Mouse (Mus musculus) neural tube, embryonic 12.5 days (tissue): ENCODE measurements around the gene Taf12. TPM values are rescaled to one million over a fixed set of nuclear protein-coding genes. Genes with fewer than 3 reads are reported as not detected.
A peak's percentile ranks its signal among the peaks of the same experiment; 100 is the strongest.

ENCODE experiments used
- ATAC-seq: fragments of 200-750 bp; cut with Nextera tagmentation; 2 replicates; pipeline ENCODE4 v1.8.0; 2017; ENCODE audit warnings: low read depth, mild to moderate bottlenecking, moderate TSS enrichment, moderate library complexity; ENCODE audit not compliant: low FRiP score
- H3K27ac ChIP-seq: fragments of 300-500 bp; sonication (generic); 2 replicates; pipeline ENCODE4 v1.5.1; 2016
- H3K27me3 ChIP-seq: fragments of 300-500 bp; sonication (generic); replicated peaks from 2 replicates; pipeline ENCODE4 v1.6.1; 2016; ENCODE audit warnings: mild to moderate bottlenecking
- H3K36me3 ChIP-seq: fragments of 300-500 bp; sonication (generic); 2 replicates; pipeline ENCODE4 v1.6.1; 2016; ENCODE audit warnings: mild to moderate bottlenecking
- H3K4me1 ChIP-seq: fragments of 300-500 bp; sonication (generic); 2 replicates; pipeline ENCODE4 v1.6.1; 2016
- H3K4me2 ChIP-seq: fragments of 300-500 bp; sonication (generic); replicated peaks from 2 replicates; pipeline ENCODE4 v1.6.1; 2016; ENCODE audit warnings: mild to moderate bottlenecking
- H3K4me3 ChIP-seq: fragments of 300-500 bp; sonication (generic); 2 replicates; pipeline ENCODE4 v1.5.1; 2016
- H3K9ac ChIP-seq: fragments of 300-500 bp; sonication (generic); 2 replicates; pipeline ENCODE4 v1.6.1; 2016; ENCODE audit warnings: mild to moderate bottlenecking
- H3K9me3 ChIP-seq: fragments of 300-500 bp; sonication (generic); 2 replicates; pipeline ENCODE4 v1.6.1; 2016; ENCODE audit warnings: mild to moderate bottlenecking
- WGBS: fragments of 180-500 bp; shearing (Covaris S2); methylation state at CpG from one replicate; pipeline ENCODE4 v1.1.7; 2016; 5-methylcytosine and 5-hydroxymethylcytosine counted together
- polyA plus RNA-seq: library from polyadenylated mRNA; unstranded; fragments of >200 nt; fragmentation: Nextera tagmentation; extraction: Ambion mirVana; gene quantifications from 2 replicates; pipeline ENCODE4 v1.2.1, GENCODE M21; 2016

Taf12 gene
- polyA plus RNA-seq, 1 experiment from 2014 or later, result 48.6 TPM

GRCm38 (mm10) chr4:132259248-132259647 is 14.9 kb upstream of the Taf12 start:
- no peak for ATAC-seq
- Histone ChIP-seq H3K4me3 (no peak overlapping the region), H3K9me3 (no peaks in the 10 kb centered on the region), H3K36me3 (0 out of 2 replicates have a peak, but pooled peaks cover 2% of the 10 kb centered on the region), H3K27ac (no peak overlapping the region), H3K4me2 (peak overlapping the region; percentile 71), H3K9ac (no peak overlapping the region), H3K4me1 (peaks cover 15% of the 10 kb centered on the region), H3K27me3 (no peaks in the 10 kb centered on the region)
- 87% methylated on average over 4 of the region's 4 CpGs for WGBS

GRCm38 (mm10) chr4:132260404-132261379 is 13.5 kb upstream of the Taf12 start:
- Histone ChIP-seq H3K4me3 (peak overlapping the region; percentile 91), H3K9ac (peak overlapping the region; percentile 97)
- ATAC-seq, result peak; percentile 61

GRCm38 (mm10) chr4:132261514-132262357 is 12.4 kb upstream of the Taf12 start, which contains the start of gene Gmeb1:
Gene Gmeb1 (minus strand): TSS chr4:132261602.
- Histone ChIP-seq H3K4me2 (peak within 1 kb of the TSS; percentile 71), H3K27me3 (no peaks in the 10 kb centered on the region), H3K4me1 (peaks cover 15% of the 10 kb centered on the region), H3K4me3 (peak within 1 kb of the TSS; percentile 91), H3K36me3 (0 out of 2 replicates have a peak, but pooled peaks cover 2% of the 10 kb centered on the region), H3K9me3 (no peaks in the 10 kb centered on the region), H3K27ac (peak within 1 kb of the TSS; percentile 79), H3K9ac (peak within 1 kb of the TSS; percentile 97)
- peak; percentile 83 for ATAC-seq
- 19% methylated on average over 42 of the region's 49 CpGs for WGBS

More at GRCm38 (mm10) chr4:132260404-132261379, 13.5 kb upstream of the Taf12 start:
- H3K36me3 ChIP-seq, result 0 out of 2 replicates have a peak, but pooled peaks cover 2% of the 10 kb centered on the region
- WGBS, result 3% methylated on average over 40 of the region's 64 CpGs
- H3K4me2 ChIP-seq, result peak overlapping the region; percentile 71
- peaks cover 15% of the 10 kb centered on the region for H3K4me1 ChIP-seq
- H3K9me3 ChIP-seq, result no peaks in the 10 kb centered on the region
- H3K27ac ChIP-seq, result peak overlapping the region; percentile 79
- H3K27me3 ChIP-seq, result no peaks in the 10 kb centered on the region

- peak overlapping the region; percentile 57; the same call in 1 of the 2 replicates for H3K4me2 ChIP-seq
- 86% methylated on average over 5 of the region's 5 CpGs for WGBS
- H3K27ac ChIP-seq, result no peak overlapping the region
- H3K9ac ChIP-seq, result no peak overlapping the region
- H3K4me1 ChIP-seq, result peaks cover 15% of the 10 kb centered on the region
- H3K36me3 ChIP-seq, result 0 out of 2 replicates have a peak, but pooled peaks cover 2% of the 10 kb centered on the region
- no peaks in the 10 kb centered on the region for H3K9me3 ChIP-seq
- ATAC-seq, result no peak
- no peak overlapping the region for H3K4me3 ChIP-seq
- no peaks in the 10 kb centered on the region for H3K27me3 ChIP-seq
Measured at GRCm38 (mm10) chr4:132262358-132262616, 11.9 kb upstream of the Taf12 start.

GRCm38 (mm10) chr4:132263313-132263712 is 10.9 kb upstream of the Taf12 start:
- no peak for ATAC-seq
- H3K9me3 ChIP-seq, result no peaks in the 10 kb centered on the region
- no peak overlapping the region for H3K27ac ChIP-seq
- H3K36me3 ChIP-seq, result no peaks in the 10 kb centered on the region
- H3K4me3 ChIP-seq, result no peak overlapping the region
- 94% methylated on average over 7 of the region's 7 CpGs for WGBS
- H3K4me2 ChIP-seq, result no peak overlapping the region
- no peaks in the 10 kb centered on the region for H3K27me3 ChIP-seq
- no peak overlapping the region for H3K9ac ChIP-seq
- peaks cover 15% of the 10 kb centered on the region for H3K4me1 ChIP-seq

- no peaks in the 10 kb centered on the region for H3K9me3 ChIP-seq
- 0 out of 2 replicates have a peak, but pooled peaks cover 2% of the 10 kb centered on the region for H3K4me1 ChIP-seq
- no peak overlapping the region for H3K4me3 ChIP-seq
- no peaks in the 10 kb centered on the region for H3K27me3 ChIP-seq
- ATAC-seq, result no peak
- no peaks in the 10 kb centered on the region for H3K36me3 ChIP-seq
- no peak overlapping the region for H3K9ac ChIP-seq
- H3K4me2 ChIP-seq, result no peak overlapping the region
- WGBS, result 85% methylated on average over 3 of the region's 3 CpGs
- H3K27ac ChIP-seq, result no peak overlapping the region
Measured at GRCm38 (mm10) chr4:132266835-132267349, 7.3 kb upstream of the Taf12 start.

- no peak overlapping the region for H3K4me3 ChIP-seq
- H3K4me2 ChIP-seq, result no peak overlapping the region
- H3K4me1 ChIP-seq, result peaks cover 6% of the 10 kb centered on the region; the same call in 1 of the 2 replicates
- no peaks in the 10 kb centered on the region for H3K36me3 ChIP-seq
- 17% methylated on average over 6 of the region's 6 CpGs for whole genome bisulfite sequencing
- no peaks in the 10 kb centered on the region for H3K27me3 ChIP-seq
- H3K9ac ChIP-seq, result no peak overlapping the region
- no peaks in the 10 kb centered on the region for H3K9me3 ChIP-seq
- no peak overlapping the region for H3K27ac ChIP-seq
- no peak for ATAC-seq
Measured at GRCm38 (mm10) chr4:132268871-132269739, 5.1 kb upstream of the Taf12 start.

- Histone ChIP-seq H3K9ac (0 out of 2 replicates have a peak overlapping the region, but pooled peaks have one; percentile 23), H3K4me3 (peak overlapping the region; percentile 7; the same call in 1 of the 2 replicates), H3K36me3 (no peaks in the 10 kb centered on the region), H3K4me2 (peak overlapping the region; percentile 52), H3K4me1 (peaks cover 7% of the 10 kb centered on the region), H3K27ac (peak overlapping the region; percentile 69), H3K27me3 (no peaks in the 10 kb centered on the region), H3K9me3 (no peaks in the 10 kb centered on the region)
- peak; percentile 82 for ATAC-seq
- under 1% methylated on average over 35 of the region's 35 CpGs for WGBS
Measured at GRCm38 (mm10) chr4:132269740-132270560, 4.2 kb upstream of the Taf12 start.

GRCm38 (mm10) chr4:132273166-132273565 is 1.0 kb upstream of the Taf12 start:
- Histone ChIP-seq H3K36me3 (no peaks in the 10 kb centered on the region), H3K27me3 (no peaks in the 10 kb centered on the region), H3K9ac (no peak overlapping the region), H3K4me3 (no peak overlapping the region), H3K4me2 (peak overlapping the region; percentile 92), H3K4me1 (peaks cover 14% of the 10 kb centered on the region), H3K27ac (no peak overlapping the region), H3K9me3 (no peaks in the 10 kb centered on the region)
- ATAC-seq, result no peak
- WGBS, result 77% methylated on average over 2 of the region's 2 CpGs

- 92% methylated on average over 3 of the region's 3 CpGs for WGBS
- no peak overlapping the region for H3K9ac ChIP-seq
- ATAC-seq, result no peak
- H3K4me3 ChIP-seq, result no peak overlapping the region
- no peaks in the 10 kb centered on the region for H3K9me3 ChIP-seq
- H3K36me3 ChIP-seq, result no peaks in the 10 kb centered on the region
- H3K27ac ChIP-seq, result no peak overlapping the region
- peaks cover 14% of the 10 kb centered on the region for H3K4me1 ChIP-seq
- H3K27me3 ChIP-seq, result no peaks in the 10 kb centered on the region
- H3K4me2 ChIP-seq, result no peak overlapping the region
Measured at GRCm38 (mm10) chr4:132275949-132276348, 1.8 kb downstream of the Taf12 start.
